Mouse (Mus musculus): Measurements from ENCODE around the gene Rasgrp2.

Rasgrp2 gene

GRCm38 (mm10) chr19:6382323-6382924 is 16.7 kb upstream of the Rasgrp2 start:
- no peak for DNase-seq (ENCODE audit: low spot score)

DNA sequence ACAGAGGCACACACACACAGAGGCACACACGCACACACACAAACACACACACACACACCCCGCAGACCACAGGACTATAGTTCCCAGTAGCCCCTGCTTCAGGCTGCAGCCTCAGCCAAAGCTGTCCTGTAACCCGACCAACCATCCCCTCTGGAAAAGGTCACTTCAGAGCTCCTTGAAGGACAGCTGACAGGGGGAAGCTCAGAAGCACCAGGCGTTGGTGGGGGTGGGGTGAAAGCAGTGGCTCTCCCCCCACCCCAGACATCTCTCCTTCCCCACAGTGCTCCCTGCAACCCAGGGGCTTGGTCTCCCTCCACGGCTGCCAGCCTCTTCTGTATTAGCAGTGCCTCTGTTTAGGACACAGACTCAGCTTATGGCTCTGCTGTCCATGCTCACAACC is 15.7 kb upstream of the Rasgrp2 start:
- DNase-seq (ENCODE audit: low spot score) = no peak

- DNase-seq (ENCODE audit: low spot score) = no peak
Observed at GRCm38 (mm10) chr19:6384128-6384527, 15.0 kb upstream of the Rasgrp2 start, which contains the start of gene Pygm. TSS of gene Pygm (plus strand) at chr19:6384399.

DNA sequence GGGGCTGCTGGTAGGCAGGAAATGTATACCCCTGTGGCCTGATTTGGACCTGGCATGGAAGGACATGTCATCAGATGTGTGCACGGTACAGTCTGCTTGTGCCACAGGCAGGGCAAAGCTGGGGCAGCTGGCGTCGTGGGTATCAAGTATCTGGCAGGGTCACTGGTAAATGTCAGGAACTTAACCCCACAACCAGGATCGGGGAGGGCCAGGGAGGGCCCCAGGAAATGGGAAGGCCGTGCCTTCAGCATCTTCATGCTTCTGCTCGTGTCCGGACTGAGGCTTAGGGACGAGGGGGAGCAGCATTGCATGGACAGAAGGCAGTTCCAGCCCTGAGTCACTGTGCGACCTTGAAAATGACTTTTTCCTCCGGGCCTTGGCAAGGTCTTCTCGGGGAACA is 14.2 kb upstream of the Rasgrp2 start:
- no peak for DNase-seq (ENCODE audit: low spot score)

DNA sequence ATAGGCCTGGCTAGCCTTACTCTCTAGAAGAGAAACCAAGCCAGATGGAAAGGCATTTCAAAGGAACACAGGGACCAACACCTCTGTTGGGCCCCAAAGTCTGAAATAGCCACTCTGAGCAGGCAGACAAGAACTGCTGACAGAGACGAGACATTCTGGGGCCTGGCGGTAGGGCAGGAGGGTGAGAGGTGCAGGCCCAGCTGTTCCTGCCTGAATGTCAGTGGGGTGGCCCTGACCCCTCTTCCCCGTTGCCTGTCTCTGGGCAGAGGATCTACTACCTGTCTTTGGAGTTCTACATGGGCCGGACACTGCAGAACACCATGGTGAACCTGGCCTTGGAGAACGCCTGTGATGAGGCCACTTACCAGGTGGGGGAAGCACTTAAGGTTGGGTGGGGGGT is 13.7 kb upstream of the Rasgrp2 start:
- DNase-seq (ENCODE audit: low spot score) = no peak

DNA sequence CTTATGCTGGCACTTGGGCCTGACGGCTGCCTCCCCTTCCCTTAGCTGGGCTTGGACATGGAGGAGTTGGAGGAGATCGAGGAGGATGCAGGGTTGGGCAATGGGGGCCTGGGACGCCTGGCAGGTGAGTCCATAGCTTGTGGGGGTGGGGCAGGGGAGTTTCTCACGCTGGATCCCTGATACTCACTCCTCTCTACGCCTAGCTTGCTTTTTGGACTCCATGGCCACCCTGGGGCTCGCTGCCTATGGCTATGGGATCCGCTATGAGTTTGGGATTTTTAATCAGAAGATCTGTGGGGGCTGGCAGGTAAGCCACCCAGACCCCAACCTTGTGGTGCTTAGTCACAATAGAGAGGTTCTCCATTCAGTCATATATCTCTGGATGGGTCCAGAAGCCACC is 13.3 kb upstream of the Rasgrp2 start:
- DNase-seq (ENCODE audit: low spot score) = no peak

DNA sequence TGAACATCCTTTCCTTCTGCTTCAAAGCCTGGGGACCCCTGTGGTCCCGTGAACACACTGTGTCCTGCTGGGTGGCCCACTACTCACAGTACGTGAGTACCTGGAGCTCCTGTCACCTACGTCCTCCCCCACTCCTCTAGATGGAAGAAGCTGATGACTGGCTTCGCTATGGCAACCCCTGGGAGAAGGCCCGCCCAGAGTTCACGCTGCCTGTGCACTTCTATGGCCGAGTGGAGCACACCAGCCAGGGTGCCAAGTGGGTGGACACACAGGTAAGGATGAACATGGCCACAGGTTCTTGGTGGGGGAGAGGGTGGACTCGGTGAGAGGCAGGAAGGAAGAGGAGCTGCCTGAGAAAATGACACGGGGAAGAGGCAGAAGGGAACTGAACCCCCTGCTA is 12.9 kb upstream of the Rasgrp2 start:
- DNase-seq (ENCODE audit: low spot score) = no peak

- DNase-seq (ENCODE audit: low spot score) = no peak
Observed at GRCm38 (mm10) chr19:6388006-6388405, 11.1 kb upstream of the Rasgrp2 start.

- DNase-seq (ENCODE audit: low spot score) = peak; percentile 65
Observed at GRCm38 (mm10) chr19:6389803-6390202, 9.3 kb upstream of the Rasgrp2 start.

- DNase-seq (ENCODE audit: low spot score) = no peak
Observed at GRCm38 (mm10) chr19:6390251-6390650, 8.9 kb upstream of the Rasgrp2 start.

- DNase-seq (ENCODE audit: low spot score) = peak; percentile 38
Observed at GRCm38 (mm10) chr19:6392743-6393393, 6.3 kb upstream of the Rasgrp2 start.

DNA sequence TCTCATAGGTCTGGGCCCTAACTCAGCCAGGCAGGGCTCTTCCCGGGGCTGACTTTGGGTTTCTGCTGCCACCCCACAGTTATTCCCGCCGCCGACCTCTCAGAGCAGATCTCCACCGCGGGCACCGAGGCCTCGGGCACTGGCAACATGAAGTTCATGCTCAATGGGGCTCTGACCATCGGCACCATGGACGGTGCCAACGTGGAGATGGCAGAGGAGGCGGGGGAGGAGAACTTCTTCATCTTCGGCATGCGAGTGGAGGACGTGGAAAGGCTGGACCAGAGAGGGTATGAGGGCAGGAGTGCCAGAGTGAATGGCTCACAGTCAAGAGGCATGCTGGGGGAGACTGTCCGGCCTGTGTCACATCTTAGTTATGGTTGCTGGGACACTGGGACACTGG is 5.5 kb upstream of the Rasgrp2 start:
- no peak for DNase-seq (ENCODE audit: low spot score)

DNA sequence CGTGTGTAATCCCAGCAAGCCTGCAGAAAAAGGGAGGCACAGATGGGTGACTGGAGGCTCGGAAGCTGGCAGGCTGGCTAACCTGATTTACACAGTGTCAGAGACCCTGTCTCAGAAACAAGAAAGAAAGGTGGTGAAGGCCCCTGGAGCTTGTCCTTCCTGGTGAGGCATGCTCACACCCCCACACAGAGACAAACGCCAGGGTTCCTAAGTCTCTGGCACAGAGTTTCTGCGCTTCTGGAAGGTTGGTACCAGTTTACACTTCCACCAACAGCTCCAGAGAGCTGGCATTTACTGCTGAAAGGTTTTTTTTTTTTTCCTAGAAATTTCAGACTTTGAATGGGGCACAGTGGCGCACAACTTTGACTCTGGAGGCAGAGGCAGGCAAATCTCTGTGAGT is 2.9 kb upstream of the Rasgrp2 start:
- DNase-seq (ENCODE audit: low spot score) = no peak

GRCm38 (mm10) chr19:6397582-6398249 is 1.4 kb upstream of the Rasgrp2 start:
- DNase-seq (ENCODE audit: low spot score) = no peak

- DNase-seq (ENCODE audit: low spot score) = peak; percentile 72
Observed at GRCm38 (mm10) chr19:6398447-6399284, 474 bp upstream of the Rasgrp2 start.

DNA sequence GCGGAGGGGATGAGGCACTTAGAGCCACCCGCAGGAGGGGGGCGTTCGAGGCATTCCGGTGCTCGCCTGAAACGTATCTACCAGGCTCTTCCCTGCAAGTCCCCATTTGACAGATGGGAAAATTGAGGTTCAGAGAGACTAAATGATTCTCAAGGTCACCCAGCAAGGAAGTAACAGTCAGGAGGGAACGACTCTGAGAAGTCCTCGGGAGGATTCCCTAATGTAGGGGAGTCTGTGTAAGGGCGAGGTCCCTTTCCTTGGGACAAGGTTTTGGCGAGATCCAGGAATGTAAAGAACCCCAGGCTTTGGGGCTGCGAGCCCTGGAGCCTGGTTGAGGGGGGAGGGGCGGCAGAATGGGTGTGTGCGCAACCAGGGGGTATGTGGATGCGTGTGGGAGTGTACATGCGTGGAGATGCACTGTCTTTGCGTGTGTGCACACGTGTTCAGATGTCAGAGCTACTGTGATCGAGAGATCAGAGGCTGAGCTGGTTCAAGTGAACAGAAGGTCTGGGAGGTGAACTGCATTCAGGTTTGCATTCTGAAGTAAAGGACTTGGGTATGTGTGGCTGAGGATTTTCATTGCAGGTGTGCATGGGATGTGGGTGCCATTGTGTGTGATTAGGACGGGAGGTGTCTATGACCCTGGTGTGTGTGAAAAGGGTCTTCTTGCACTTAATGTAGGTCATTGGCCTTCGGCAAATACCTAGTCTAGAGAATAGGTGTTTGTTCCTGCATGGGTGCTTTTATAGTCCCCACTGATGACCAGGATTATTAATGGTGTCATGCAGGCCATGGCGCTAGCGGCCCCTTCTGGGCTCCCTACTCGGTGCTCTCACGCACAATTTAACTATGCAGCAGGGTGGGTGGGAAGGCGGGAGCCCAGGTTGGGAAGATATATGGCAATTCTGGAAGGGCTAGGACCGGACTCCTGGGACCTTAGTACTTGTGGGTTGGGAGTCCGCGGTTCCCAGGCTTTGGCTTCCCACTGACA is 1.3 kb downstream of the Rasgrp2 start:
- peak; percentile 89 for DNase-seq (ENCODE audit: low spot score)

GRCm38 (mm10) chr19:6401131-6401815 is 2.1 kb downstream of the Rasgrp2 start:
- peak; percentile 80 for DNase-seq (ENCODE audit: low spot score)

GRCm38 (mm10) chr19:6401951-6402350 is 2.8 kb downstream of the Rasgrp2 start:
- no peak for DNase-seq (ENCODE audit: low spot score)

GRCm38 (mm10) chr19:6403869-6404268 is 4.7 kb downstream of the Rasgrp2 start:
- no peak for DNase-seq (ENCODE audit: low spot score)

GRCm38 (mm10) chr19:6405433-6405832 is 6.3 kb downstream of the Rasgrp2 start:
- DNase-seq (ENCODE audit: low spot score) = no peak

- DNase-seq (ENCODE audit: low spot score) = no peak
Observed at GRCm38 (mm10) chr19:6407109-6407508, 8.0 kb downstream of the Rasgrp2 start.
